Mouse (Mus musculus) limb, embryonic 14.5 days (tissue): ENCODE results near the gene Nr1d2. TPM values are rescaled to one million over a fixed set of nuclear protein-coding genes. Genes with fewer than 3 reads are reported as not detected.
"Not testable (repeated sequence)": the region's sequence is repeated elsewhere in the genome, so short reads cannot be mapped to it uniquely, and the experiment has no call there.

Experiments
- ATAC-seq: fragments of 200-750 bp; cut with Nextera tagmentation; 2 replicates; pipeline ENCODE4 v1.8.0; 2017; ENCODE audit warnings: low read depth, moderate number of reproducible peaks, moderate TSS enrichment; ENCODE audit not compliant: low FRiP score
- DNase-seq: peaks from one replicate; pipeline ENCODE4 v3.0.0-alpha.2; 2015; ENCODE audit warnings: low spot score
- H3K27ac ChIP-seq: fragments of 300-500 bp; sonication (generic); replicated peaks from 2 replicates; pipeline ENCODE4 v1.5.1; 2014; ENCODE audit warnings: low read depth, mild to moderate bottlenecking, low read length, moderate library complexity, mixed read lengths
- H3K27me3 ChIP-seq: fragments of 300-500 bp; sonication (generic); 2 replicates; pipeline ENCODE4 v1.6.1; 2014; ENCODE audit warnings: low read length, mixed read lengths; ENCODE audit not compliant: control insufficient read depth, insufficient read depth
- H3K36me3 ChIP-seq: fragments of 300-500 bp; sonication (generic); 2 replicates; pipeline ENCODE4 v1.6.1; 2014; ENCODE audit warnings: mild to moderate bottlenecking, low read length, moderate library complexity, mixed read lengths; ENCODE audit not compliant: control insufficient read depth, insufficient read depth
- H3K4me1 ChIP-seq: fragments of 300-500 bp; sonication (generic); 2 replicates; pipeline ENCODE4 v1.6.1; 2014; ENCODE audit warnings: antibody characterized with exemption, low read length, mixed read lengths; ENCODE audit not compliant: control insufficient read depth, insufficient read depth
- H3K4me2 ChIP-seq: fragments of 300-500 bp; sonication (generic); replicated peaks from 2 replicates; pipeline ENCODE4 v1.6.1; 2014; ENCODE audit warnings: low read depth, mild to moderate bottlenecking, low read length, moderate library complexity; ENCODE audit not compliant: severe bottlenecking
- H3K4me3 ChIP-seq: fragments of 300-500 bp; sonication (generic); replicated peaks from 2 replicates; pipeline ENCODE4 v1.5.1; 2014; ENCODE audit warnings: low read length
- H3K9ac ChIP-seq: fragments of 300-500 bp; sonication (generic); 2 replicates; pipeline ENCODE4 v1.6.1; 2014; ENCODE audit warnings: mild to moderate bottlenecking, low read depth, low read length, moderate library complexity; ENCODE audit not compliant: severe bottlenecking
- H3K9me3 ChIP-seq: fragments of 300-500 bp; sonication (generic); 2 replicates; pipeline ENCODE4 v1.6.1; 2016; ENCODE audit warnings: low read length; ENCODE audit not compliant: control insufficient read depth
- POLR2A ChIP-seq: fragments of 200-500 bp; IDR thresholded peaks from 2 replicates; pipeline ENCODE4 v1.8.0; 2012; ENCODE audit warnings: inconsistent platforms, mild to moderate bottlenecking, moderate library complexity, borderline replicate concordance; ENCODE audit not compliant: insufficient read depth, insufficient read length; ENCODE audit errors: extremely low read depth
- WGBS: fragments of 180-500 bp; shearing (Covaris S2); extraction: QIAGEN DNeasy Blood & Tissue Kit; methylation state at CpG from one replicate; pipeline ENCODE4 v1.1.7; 2014; 5-methylcytosine and 5-hydroxymethylcytosine counted together
- polyA plus RNA-seq, 2 experiments: library from polyadenylated mRNA; depleted of rRNA in 1 of 2; stranded (reverse) in 1 of 2; unstranded in 1 of 2; fragments of >200 nt; fragmentation: Nextera tagmentation in 1 of 2; extraction: Ambion mirVana in 1 of 2; gene quantifications; 2 replicates each; pipeline versions ENCODE4 v1.2.1 to v1.2.3; 2012 to 2014

Gene Nr1d2
- polyA plus RNA-seq, 2 experiments = 5.2 to 9.7 TPM

- WGBS = 83% methylated on average over 5 of the region's 5 CpGs
- no peak overlapping the region for H3K9ac ChIP-seq
- H3K36me3 ChIP-seq = peaks cover 59% of the 10 kb centered on the region
- no peak overlapping the region for H3K4me3 ChIP-seq
- H3K4me2 ChIP-seq = no peak overlapping the region
- no peaks in the 10 kb centered on the region for H3K4me1 ChIP-seq
- no peak for DNase-seq
- TF ChIP-seq POLR2A = no peak
- H3K27me3 ChIP-seq = no peaks in the 10 kb centered on the region
- no peak for ATAC-seq
- H3K9me3 ChIP-seq = no peaks in the 10 kb centered on the region
- no peak overlapping the region for H3K27ac ChIP-seq
Measured at GRCm38 (mm10) chr14:18280375-18280774, 41.4 kb upstream of the Nr1d2 start.

- Histone ChIP-seq H3K4me1 (peaks cover 3% of the 10 kb centered on the region), H3K9ac (no peak overlapping the region), H3K27ac (no peak overlapping the region), H3K36me3 (peaks cover 25% of the 10 kb centered on the region), H3K9me3 (no peaks in the 10 kb centered on the region), H3K4me3 (no peak overlapping the region), H3K27me3 (no peaks in the 10 kb centered on the region), H3K4me2 (no peak overlapping the region)
- ATAC-seq = no peak
- TF ChIP-seq POLR2A = no peak
- 79% methylated on average over 1 of the region's 1 CpGs for WGBS
- no peak for DNase-seq
Measured at GRCm38 (mm10) chr14:18274526-18274925, 35.6 kb upstream of the Nr1d2 start.

GRCm38 (mm10) chr14:18271666-18272065 lies 32.7 kb upstream of the Nr1d2 start:
- WGBS = 5% methylated on average over 7 of the region's 7 CpGs
- H3K4me1 ChIP-seq = peaks cover 6% of the 10 kb centered on the region
- no peak overlapping the region; the same call in 1 of the 2 replicates for H3K27ac ChIP-seq
- DNase-seq = no peak
- peak overlapping the region; percentile 76; the same call in 1 of the 2 replicates for H3K9ac ChIP-seq
- ATAC-seq = no peak
- H3K4me3 ChIP-seq = peak overlapping the region; percentile 92
- peak overlapping the region; percentile 60 for H3K4me2 ChIP-seq
- H3K36me3 ChIP-seq = peaks cover 26% of the 10 kb centered on the region
- no peak for TF ChIP-seq POLR2A
- no peaks in the 10 kb centered on the region for H3K9me3 ChIP-seq
- no peaks in the 10 kb centered on the region for H3K27me3 ChIP-seq

GRCm38 (mm10) chr14:18270529-18271441 lies 31.9 kb upstream of the Nr1d2 start, which contains the start of the genes Nkiras1 and Rpl15:
Nkiras1 (plus strand) TSS chr14:18271136.
Rpl15 (minus strand) TSS chr14:18271391.
- Histone ChIP-seq H3K27me3 (no peaks in the 10 kb centered on the region), H3K27ac (peak within 1 kb of the TSS; percentile 86), H3K4me2 (peak within 1 kb of the TSS; percentile 76), H3K36me3 (peaks cover 29% of the 10 kb centered on the region), H3K4me3 (peak within 1 kb of the TSS; percentile 92), H3K9ac (peak within 1 kb of the TSS; percentile 99), H3K4me1 (peaks cover 6% of the 10 kb centered on the region), H3K9me3 (no peaks in the 10 kb centered on the region)
- under 1% methylated on average over 64 of the region's 78 CpGs for WGBS
- peak; percentile 98 for DNase-seq
- ATAC-seq = peak; percentile 99
- peak; percentile 91; the same call in 1 of the 2 replicates for TF ChIP-seq POLR2A

GRCm38 (mm10) chr14:18269947-18270528 lies 31.1 kb upstream of the Nr1d2 start:
- peak overlapping the region; percentile 99 for H3K9ac ChIP-seq
- peak; percentile 23 for DNase-seq
- H3K4me3 ChIP-seq = peak overlapping the region; percentile 92
- ATAC-seq, H3K4me1 ChIP-seq, H3K27me3 ChIP-seq, H3K9me3 ChIP-seq: not testable (repeated sequence)
- WGBS = 0% methylated on average over 15 of the region's 24 CpGs
- H3K4me2 ChIP-seq = peak overlapping the region; percentile 76
- H3K27ac ChIP-seq = peak overlapping the region; percentile 86
- peaks cover 29% of the 10 kb centered on the region for H3K36me3 ChIP-seq
